Mouse (Mus musculus): ENCODE data around the gene Nsrp1. TPM values are rescaled to one million over a fixed set of nuclear protein-coding genes. Genes with fewer than 3 reads are reported as not detected.
"Not testable (repeated sequence)": the region's sequence is repeated elsewhere in the genome, so short reads cannot be mapped to it uniquely, and the experiment has no call there.

Gene Nsrp1
- polyA plus RNA-seq, 1 experiment: 9.4 TPM

DNA sequence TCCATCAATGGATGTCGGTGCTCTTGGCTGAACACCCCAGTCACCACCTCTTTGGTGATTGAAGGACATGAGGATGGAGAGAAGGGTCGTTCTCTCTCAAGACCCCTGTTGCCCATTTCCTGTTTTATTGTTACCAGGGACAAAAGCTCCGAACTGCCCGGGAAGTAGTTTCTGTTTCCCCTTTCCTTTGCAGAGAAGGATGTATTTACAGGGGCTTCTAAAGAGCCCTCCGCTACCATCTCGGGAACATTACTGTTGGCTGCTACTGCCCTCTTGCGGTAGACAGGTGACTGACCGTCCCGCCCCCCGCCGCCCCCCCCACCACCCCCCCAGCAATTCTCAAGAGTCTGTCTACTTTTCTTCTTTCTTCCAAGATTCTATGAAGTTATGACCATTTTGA, 15.0 kb upstream of the Nsrp1 start:
- DNase-seq (ENCODE audit: low read depth): peak; percentile 71
- TF ChIP-seq POLR2A (IDR thresholded peaks at IDR 0.05; ENCODE audit: borderline replicate concordance, extremely low read depth, insufficient read depth, insufficient read length, poor library complexity, severe bottlenecking) (no peak), CTCF (IDR thresholded peaks at IDR 0.05; ENCODE audit: borderline replicate concordance, extremely low read depth, insufficient read depth, insufficient read length) (peak; percentile 58)

DNA sequence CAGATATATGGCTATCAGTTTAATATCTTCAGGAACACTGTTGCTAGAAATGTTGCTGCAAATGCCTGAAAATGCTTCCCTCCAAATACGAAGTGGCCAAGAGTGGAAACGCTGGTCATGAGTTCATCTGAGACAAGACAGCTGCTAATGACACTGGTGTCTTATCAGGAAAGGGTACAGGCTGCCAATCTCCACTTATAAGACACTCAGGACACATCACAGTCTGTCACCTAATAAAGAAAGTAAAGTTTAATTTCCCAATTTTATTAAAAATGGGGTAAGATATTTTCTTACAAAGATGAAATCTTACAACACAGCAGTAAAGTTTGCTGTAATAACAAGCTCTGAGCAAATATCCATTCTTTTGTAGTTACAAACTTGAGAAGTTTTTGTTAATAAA, 10.9 kb upstream of the Nsrp1 start:
- DNase-seq (ENCODE audit: low read depth): no peak
- TF ChIP-seq POLR2A (IDR thresholded peaks at IDR 0.05; ENCODE audit: borderline replicate concordance, extremely low read depth, insufficient read depth, insufficient read length, poor library complexity, severe bottlenecking): no peak
- no peak for TF ChIP-seq CTCF (IDR thresholded peaks at IDR 0.05; ENCODE audit: borderline replicate concordance, extremely low read depth, insufficient read depth, insufficient read length)

DNA sequence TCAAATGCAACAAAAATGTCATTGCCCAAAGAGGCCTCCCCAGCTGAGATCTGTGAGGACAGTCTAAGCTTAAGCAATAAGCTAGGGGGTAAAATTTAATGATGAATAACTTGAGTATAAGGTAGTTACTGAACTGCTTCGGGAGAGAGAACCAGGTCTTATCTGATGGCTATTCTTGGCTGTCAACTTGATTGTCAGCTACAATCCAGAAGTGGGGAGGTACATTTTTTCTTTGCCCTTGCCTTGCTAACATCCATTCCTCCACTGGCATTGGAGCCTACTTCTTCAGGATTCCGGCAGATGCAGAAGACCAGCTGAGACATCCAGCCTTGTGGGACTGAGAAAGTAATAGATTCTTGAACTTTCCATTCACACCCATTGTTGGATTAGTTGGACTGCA, 8.8 kb upstream of the Nsrp1 start:
- no peak for DNase-seq (ENCODE audit: low read depth)
- TF ChIP-seq POLR2A (IDR thresholded peaks at IDR 0.05; ENCODE audit: borderline replicate concordance, extremely low read depth, insufficient read depth, insufficient read length, poor library complexity, severe bottlenecking) (no peak), CTCF (IDR thresholded peaks at IDR 0.05; ENCODE audit: borderline replicate concordance, extremely low read depth, insufficient read depth, insufficient read length) (no peak)

DNA sequence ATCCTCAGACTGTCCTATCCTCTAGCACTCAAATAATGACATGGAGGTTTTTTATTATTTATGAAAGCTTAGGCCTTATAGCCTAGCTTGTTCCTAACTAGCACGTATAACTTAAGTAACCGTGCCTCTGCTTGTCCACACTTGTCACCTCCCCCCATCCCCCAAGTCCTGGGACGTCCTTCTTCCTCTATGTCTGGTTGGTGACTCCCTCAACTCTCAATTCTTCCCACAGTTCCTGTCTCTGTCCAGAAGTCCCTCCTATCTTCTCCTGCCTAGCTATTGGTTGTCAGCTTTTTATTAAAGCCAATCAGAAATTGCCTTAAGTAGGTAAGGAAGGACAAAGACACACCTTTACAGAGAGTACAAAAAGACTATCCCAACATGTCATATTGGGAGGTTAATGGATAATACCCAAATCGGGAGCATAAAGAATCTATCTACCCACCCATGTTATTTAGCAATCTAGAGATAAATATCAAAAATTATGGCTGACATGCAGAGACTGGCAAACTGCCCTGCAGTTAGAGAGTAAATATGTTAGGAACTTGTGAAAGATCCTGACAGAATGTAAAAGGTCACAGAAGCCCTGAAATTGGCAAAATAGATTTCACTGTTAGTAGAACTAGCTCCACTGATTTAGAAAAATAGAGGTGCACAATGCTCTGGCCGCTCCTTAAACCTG, 5.9 kb upstream of the Nsrp1 start:
- no peak for DNase-seq (ENCODE audit: low read depth)
- TF ChIP-seq CTCF (IDR thresholded peaks at IDR 0.05; ENCODE audit: borderline replicate concordance, extremely low read depth, insufficient read depth, insufficient read length): no peak
- TF ChIP-seq POLR2A (IDR thresholded peaks at IDR 0.05; ENCODE audit: borderline replicate concordance, extremely low read depth, insufficient read depth, insufficient read length, poor library complexity, severe bottlenecking): no peak

DNA sequence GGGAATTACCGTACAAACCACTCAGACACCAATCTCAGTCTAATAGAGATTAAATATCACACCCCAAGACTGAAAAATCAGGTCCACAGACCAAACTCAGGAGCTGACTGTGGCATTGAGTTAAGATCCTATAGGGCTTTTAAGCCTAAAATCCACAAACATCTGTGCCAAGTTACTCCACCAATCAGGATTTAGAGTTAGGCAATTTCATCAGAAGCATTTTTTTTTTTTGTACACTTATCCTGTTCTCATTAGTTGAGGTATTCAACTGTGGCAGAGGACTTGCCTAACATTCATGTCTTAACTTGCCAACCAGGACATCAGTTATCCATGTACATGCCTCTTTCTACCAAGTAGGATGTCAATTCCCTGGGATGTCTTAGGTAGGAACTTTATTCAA, 1.1 kb upstream of the Nsrp1 start:
- DNase-seq (ENCODE audit: low read depth): no peak
- TF ChIP-seq CTCF (IDR thresholded peaks at IDR 0.05; ENCODE audit: borderline replicate concordance, extremely low read depth, insufficient read depth, insufficient read length) (no peak), POLR2A (IDR thresholded peaks at IDR 0.05; ENCODE audit: borderline replicate concordance, extremely low read depth, insufficient read depth, insufficient read length, poor library complexity, severe bottlenecking) (no peak)

DNA sequence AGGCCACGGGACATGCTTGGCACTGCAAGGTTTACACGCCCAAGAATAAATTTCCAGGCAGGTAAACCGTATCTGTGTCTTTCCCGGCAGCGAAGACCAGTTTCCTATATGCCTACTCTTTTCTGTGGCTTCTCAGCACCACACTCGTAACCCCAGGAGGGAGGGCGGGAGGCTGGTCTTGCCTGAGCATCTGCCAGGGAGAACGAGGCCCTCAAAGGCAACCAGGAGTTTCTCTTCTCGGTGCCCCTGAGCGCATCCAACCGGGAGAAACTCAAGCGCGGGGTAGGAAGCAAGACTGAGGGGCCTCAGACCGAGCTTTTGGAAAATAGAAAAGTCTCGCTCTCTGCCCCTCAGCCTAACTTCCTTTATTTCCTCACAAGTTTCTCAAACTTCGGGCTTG, 443 bp downstream of the Nsrp1 start:
- no peak for TF ChIP-seq POLR2A (IDR thresholded peaks at IDR 0.05; ENCODE audit: borderline replicate concordance, extremely low read depth, insufficient read depth, insufficient read length, poor library complexity, severe bottlenecking)
- no peak for TF ChIP-seq CTCF (IDR thresholded peaks at IDR 0.05; ENCODE audit: borderline replicate concordance, extremely low read depth, insufficient read depth, insufficient read length)
- no peak for DNase-seq (ENCODE audit: low read depth)

DNA sequence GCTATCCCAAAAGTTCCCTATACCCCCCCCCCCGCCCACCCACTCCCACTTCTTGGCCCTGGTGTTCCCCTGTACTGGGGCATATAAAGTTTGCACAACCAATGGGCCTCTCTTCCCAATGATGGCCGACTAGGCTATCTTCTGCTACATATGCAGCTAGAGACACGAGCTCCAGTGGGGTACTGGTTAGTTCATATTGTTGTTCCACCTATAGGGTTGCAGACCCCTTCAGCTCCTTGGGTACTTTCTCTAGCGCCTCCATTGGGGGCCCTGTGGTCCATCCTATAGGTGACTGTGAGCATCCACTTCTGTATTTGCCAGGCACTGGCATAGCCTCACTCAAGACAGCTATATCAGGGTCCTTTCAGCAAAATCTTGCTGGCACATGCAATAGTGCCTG, 904 bp downstream of the Nsrp1 start:
- not testable (repeated sequence) for DNase-seq (ENCODE audit: low read depth)

DNA sequence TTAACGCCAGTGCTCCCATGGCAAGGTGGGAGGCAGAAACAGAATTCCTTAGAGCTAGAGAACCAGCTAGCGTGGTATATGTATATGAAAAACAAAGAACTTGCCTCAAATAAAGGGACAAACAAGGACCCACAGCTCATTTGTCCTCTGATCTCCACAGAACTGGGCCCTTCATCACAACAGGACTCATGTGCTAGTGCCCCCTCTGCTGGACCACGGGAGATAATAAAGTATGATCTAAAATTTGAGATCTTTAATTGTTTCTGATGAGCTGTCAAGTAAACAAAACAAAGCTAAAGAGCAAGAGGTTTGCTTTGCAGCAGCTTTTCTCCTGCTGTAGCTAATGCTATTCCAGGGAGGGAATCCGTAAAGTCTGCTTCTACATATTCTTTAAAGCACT, 7.5 kb downstream of the Nsrp1 start:
- TF ChIP-seq POLR2A (IDR thresholded peaks at IDR 0.05; ENCODE audit: borderline replicate concordance, extremely low read depth, insufficient read depth, insufficient read length, poor library complexity, severe bottlenecking) (no peak), CTCF (IDR thresholded peaks at IDR 0.05; ENCODE audit: borderline replicate concordance, extremely low read depth, insufficient read depth, insufficient read length) (peak; percentile 35; the same call in 1 of the 2 replicates)
- DNase-seq (ENCODE audit: low read depth): peak; percentile 18

DNA sequence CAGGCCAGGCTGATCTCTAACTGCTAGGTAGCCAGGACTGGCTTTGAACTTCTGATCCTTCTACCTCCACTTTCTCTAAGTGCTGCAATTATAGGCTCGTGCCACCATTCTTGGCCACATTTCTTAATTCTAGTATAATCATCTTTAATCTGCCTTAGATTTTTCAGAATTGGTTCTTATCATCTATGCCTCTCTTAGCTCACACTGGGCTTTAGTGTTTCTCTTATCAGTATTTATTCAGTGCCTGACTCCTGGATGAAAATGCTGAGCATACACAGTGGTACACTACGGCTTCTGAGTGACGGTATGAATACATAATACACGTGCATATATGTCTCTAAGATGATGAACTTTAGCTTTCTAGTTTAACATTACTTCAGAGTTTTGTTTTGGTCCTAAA, 9.4 kb downstream of the Nsrp1 start:
- no peak for DNase-seq (ENCODE audit: low read depth)
- TF ChIP-seq CTCF (IDR thresholded peaks at IDR 0.05; ENCODE audit: borderline replicate concordance, extremely low read depth, insufficient read depth, insufficient read length) (no peak), POLR2A (IDR thresholded peaks at IDR 0.05; ENCODE audit: borderline replicate concordance, extremely low read depth, insufficient read depth, insufficient read length, poor library complexity, severe bottlenecking) (no peak)

DNA sequence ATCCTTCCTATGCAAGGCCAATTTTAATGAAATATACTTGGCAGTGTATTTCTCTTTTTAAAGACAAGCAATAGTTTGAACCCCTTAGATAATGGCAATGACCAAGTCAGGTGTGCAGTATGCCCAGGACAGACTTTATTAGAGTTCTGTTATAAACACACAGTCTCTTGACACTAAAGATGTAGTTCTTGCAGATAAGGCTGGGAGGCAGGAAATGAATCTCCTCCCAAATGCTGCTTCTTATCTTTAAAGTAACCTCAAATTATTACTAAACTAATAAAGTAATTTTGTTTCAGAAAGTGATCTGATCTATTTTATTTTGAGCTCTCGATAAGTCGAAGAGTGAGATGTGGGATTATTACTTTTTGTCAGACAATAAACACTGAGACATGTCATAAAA, 14.8 kb downstream of the Nsrp1 start:
- no peak for DNase-seq (ENCODE audit: low read depth)
- TF ChIP-seq POLR2A (IDR thresholded peaks at IDR 0.05; ENCODE audit: borderline replicate concordance, extremely low read depth, insufficient read depth, insufficient read length, poor library complexity, severe bottlenecking) (no peak), CTCF (IDR thresholded peaks at IDR 0.05; ENCODE audit: borderline replicate concordance, extremely low read depth, insufficient read depth, insufficient read length) (no peak)

DNA sequence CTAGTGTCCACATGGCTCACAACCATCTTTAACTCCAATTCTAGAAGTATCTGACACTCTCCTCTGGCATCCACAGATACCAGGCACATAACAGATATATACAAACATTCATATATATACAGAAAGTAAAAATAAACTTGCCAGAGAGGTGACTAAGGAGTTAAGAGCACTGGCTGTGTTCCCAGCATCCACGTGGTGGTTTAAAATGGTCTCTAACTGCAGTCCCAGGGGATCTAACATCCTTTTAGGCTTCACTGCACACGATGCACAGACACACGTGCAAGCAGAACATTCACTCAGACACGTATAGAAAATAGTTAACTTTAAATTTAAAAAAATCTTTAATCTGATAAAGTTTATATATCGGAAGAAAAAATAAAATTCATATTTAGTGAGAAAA, 16.3 kb downstream of the Nsrp1 start:
- TF ChIP-seq CTCF (IDR thresholded peaks at IDR 0.05; ENCODE audit: borderline replicate concordance, extremely low read depth, insufficient read depth, insufficient read length) (no peak), POLR2A (IDR thresholded peaks at IDR 0.05; ENCODE audit: borderline replicate concordance, extremely low read depth, insufficient read depth, insufficient read length, poor library complexity, severe bottlenecking) (no peak)
- peak; percentile 21 for DNase-seq (ENCODE audit: low read depth)

DNA sequence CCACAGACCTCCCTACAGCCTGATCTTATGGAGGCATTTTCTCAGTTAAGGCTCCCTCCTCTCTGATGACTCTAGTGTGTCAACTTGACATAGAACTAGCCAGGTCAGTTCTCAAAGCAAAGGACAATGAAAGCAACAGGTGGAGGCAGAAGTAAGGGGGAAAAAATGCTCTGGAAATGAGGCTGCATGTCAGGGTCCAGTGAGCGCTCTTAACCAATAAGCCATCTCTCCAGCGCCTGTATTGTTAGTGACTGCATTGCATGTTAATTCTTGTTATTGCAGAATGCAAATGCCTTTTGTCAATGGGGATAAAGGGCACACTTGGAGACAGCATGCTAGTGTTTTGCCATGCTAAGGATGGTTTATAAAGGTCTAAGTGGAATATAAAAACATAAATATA, 35.4 kb downstream of the Nsrp1 start:
- TF ChIP-seq POLR2A (IDR thresholded peaks at IDR 0.05; ENCODE audit: borderline replicate concordance, extremely low read depth, insufficient read depth, insufficient read length, poor library complexity, severe bottlenecking) (no peak), CTCF (IDR thresholded peaks at IDR 0.05; ENCODE audit: borderline replicate concordance, extremely low read depth, insufficient read depth, insufficient read length) (no peak)
- no peak for DNase-seq (ENCODE audit: low read depth)
